Mouse (Mus musculus) c-Kit-negative CD71-positive TER-119-positive erythroid progenitor cells, embryonic 14.5 days (primary cell): ENCODE data around the gene Strip2.

Experiments
- DNase-seq: peaks from one replicate; pipeline ENCODE4 v3.0.0-alpha.2; 2013; ENCODE audit warnings: low read depth, low spot score

The Strip2 gene

DNA sequence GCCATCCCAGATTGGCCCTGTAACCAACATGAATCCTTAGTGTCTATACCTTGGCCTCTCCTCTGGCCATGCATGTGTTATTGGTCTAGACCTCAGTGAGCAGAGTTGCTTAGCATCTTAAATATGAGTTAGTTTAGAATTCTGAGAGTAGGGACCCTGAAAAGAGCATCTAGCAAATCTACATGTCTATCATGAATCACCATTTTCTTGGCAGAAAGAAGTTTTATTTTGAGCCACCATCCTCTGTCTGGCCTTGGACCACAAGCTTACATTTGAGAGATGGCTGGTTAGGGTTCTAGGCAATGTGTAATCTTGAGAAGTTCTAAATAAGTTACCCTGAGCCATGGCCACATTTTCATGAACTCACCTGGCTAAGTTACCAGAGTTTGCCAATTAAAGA, 13.3 kb downstream of the Strip2 start:
- DNase-seq, result no peak

DNA sequence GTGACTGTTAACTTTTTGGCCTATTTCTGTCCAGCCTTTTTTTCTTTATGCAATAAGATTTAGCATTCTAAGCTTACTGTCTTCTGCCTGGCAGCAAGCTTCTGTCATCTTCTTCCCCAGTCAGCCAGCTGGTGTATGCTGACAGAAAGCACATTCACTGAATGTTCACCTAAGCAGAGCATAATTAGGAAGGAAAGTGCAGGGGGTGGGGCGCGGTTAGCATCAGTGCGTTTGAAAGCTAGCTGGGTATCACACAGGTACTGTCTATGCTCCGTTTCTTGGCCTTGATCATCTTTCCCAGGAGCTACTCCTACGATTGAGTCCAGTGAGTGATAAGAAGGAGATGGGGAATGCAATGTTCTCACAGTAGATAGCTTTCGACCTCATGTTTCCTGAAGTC, 13.9 kb downstream of the Strip2 start:
- DNase-seq, result no peak

DNA sequence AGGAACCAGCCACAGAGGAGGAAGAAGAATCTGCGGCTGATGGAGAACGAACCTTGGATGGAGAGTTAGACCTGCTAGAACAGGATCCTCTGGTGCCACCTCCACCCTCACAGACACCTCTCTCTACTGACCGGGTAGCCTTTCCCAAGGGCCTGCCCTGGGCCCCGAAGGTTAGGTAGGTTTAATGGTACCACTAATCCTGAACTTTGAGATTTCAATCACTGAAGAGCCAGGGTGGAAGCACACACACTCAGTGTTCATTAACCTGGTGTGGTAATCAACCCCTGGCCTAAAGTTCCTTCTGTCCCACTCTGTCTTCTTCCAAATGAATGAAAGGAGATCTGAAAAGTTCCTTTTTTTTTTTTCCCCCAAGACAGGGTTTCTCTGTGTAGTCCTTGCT, 14.4 kb downstream of the Strip2 start:
- DNase-seq, result no peak

DNA sequence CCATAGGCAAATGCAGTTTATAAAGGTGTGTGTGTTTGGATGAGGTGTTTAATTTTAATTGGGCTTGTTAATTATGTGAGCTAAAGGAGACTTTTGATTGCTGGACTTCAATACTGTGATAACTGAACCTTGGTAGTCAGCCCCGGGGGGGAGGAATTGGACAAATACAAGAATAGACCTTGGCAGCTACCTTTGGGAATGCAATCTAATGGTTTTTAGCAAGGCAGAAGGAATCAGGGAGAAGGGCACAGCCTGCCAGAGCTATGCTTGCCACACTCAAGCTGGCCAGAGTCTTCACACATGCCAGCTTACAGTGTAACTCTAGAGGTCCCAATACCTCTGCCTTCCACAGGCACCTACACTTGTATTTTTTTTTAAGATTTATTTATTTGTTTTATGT, 18.9 kb downstream of the Strip2 start:
- DNase-seq, result no peak

DNA sequence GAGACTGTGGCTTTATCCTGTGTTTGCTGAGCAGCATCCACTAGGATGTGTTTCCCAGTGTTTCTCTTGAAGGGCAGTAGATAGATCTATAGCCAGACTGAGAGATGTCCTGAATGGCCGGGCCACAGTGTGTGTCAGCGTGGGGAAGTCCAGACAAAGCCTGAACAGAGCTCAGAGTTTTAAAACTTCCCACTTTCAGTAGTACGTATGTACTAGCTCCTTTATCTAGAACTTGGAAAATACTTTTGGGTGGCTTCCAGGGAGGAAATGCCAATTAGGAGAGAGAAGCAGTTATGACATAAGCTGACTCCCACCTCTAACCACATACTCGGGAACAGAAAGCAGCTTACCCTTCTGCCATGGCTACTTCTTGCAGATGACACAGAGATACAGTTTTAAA, 23.6 kb downstream of the Strip2 start:
- no peak for DNase-seq

DNA sequence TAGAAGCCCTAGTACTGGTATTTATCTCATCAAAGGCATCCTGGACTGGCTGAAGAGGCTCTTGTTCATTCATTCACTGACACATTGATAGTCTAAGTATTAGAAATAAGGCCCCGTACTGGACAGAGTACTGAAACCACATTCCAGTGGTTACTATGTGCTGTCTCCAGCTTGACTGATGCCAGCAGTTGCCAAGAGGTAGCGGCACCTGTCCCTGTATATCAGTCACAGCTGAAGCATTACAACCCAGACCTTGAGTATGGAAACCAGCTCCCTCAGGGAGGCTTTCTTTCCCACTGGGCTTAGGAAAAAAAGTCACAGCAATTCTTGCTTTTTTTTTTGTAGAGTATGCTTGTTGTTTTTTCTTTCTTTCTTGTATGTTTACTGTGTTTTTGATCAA, 24.2 kb downstream of the Strip2 start:
- no peak for DNase-seq

DNA sequence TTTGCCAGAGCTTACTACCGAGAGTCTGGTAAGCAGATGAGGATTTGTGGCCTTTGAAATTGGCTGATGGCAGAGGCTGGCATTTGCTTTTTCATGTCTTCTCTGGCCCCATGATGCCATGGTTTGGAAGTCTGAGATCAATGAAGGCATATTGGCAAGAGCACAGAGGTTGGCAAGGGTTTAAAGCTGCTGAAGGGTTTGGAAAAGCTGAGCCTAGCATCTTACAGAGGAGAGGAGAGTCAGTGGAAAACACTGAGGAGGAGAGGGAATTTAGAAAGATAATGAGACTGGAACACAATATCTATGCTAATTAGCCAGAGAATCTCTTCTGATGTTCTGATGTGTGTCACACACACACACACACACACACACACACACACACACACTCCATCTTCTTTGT, 27.7 kb downstream of the Strip2 start:
- DNase-seq, result no peak

DNA sequence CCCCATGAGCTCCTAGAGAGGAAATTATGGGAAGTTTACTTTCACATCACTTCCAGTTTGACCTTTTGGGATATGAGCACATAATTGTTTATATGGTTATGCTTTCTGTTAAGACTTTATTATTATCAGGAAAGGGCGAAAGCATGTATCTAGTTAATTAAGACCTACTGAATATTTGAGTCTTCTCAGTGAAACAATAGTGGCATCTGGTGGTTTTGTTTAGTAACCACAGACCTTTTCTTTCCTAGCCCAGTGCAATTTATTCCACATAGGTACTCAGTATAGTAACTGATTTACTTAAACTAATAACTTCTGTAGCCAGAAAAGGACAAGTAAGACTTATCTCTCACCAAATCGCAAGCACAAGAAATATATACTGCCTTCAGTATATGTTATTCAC, 29.8 kb downstream of the Strip2 start:
- no peak for DNase-seq

DNA sequence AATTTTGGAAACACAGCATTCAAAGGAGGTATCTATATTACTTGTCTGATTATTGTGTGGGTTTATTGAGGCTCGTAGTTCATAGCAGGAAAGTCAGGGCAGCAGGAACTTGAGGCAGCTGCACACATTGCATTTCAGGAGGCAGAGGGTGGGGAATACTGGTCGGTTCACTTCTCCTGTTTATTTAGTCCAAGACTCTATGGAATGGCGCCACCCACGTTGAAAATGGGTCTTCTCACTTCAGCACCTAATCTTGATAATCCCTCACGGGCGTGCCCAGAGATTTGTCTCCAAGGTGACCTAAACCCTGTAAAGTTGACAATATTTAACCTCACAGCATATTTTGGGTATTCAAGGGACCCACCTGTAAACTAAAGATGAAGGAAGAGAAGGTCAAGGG, 31.0 kb downstream of the Strip2 start:
- no peak for DNase-seq

DNA sequence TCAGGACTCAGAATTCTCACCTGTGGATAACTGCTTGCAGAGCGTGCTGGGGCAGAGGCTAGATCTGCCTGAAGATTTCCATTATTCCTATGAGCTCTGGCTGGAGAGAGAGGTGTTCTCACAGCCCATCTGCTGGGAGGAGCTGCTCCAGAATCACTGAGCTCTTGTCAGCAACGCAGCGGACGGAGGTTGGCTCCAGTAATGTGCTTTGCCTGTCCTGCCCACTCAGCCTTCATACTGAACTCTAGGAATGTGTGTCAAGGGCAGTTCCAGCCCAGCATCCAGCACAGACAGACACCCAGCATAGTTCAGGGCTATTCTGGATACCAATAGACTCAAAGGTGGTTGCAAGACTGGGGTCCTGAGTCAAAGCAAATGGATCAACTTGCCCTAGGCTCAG, 39.9 kb downstream of the Strip2 start:
- DNase-seq, result no peak

DNA sequence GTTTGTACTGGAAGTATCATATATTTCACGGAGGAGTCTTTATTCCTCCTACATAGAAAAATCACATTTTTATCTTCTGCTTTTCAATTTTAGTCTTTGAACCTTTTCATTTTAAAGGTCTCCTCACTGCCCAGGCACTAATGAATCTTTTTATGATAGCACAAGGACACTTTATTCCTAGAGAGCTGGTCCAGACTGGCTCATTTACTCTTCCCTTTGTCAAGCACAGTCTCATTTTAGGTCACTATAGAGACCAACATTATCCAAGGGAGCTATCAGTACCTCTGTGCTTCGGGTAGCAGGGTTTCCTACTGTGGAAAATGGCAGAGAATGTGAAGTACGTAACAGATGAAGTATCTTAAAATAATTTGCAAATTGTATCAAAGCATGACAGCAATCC, 41.9 kb downstream of the Strip2 start:
- no peak for DNase-seq

DNA sequence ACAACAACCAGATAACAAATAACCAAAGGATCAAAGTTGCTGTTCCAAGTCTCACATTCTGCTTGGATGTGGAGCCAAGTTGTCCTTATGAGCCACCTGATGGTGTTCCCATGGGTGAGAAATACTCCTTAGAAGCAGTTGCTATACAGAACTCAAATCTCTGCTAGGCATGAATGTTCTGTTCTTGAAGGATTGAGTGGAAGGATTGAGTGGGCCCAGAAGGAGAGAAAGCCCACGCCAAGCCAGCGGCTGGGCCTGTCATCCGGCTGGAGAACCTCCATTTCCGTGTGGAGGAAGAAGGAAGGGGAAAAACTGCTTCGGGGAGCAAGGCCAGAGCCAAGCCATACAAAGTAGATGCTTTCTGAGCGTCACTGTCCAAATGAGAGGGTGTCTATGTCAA, 44.3 kb downstream of the Strip2 start:
- DNase-seq, result no peak

DNA sequence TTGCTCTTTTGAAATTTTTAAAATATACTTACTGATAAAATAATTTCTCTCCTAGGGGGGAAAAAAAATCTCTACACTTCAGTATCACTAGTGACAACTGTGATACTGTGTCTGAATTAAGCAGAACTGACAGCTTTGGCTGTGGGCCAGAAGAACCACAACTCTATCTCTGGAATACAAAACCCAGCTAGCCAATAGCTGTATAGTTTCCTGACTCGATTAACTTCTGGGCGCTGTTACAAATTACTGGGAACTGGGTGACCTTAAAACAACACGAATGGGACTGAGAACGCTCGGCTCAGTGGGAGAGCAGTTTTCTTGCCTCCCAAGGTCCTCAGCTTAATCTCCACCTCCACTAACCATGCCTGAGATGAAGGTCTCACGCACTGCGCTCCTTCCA, 51.1 kb downstream of the Strip2 start:
- no peak for DNase-seq

DNA sequence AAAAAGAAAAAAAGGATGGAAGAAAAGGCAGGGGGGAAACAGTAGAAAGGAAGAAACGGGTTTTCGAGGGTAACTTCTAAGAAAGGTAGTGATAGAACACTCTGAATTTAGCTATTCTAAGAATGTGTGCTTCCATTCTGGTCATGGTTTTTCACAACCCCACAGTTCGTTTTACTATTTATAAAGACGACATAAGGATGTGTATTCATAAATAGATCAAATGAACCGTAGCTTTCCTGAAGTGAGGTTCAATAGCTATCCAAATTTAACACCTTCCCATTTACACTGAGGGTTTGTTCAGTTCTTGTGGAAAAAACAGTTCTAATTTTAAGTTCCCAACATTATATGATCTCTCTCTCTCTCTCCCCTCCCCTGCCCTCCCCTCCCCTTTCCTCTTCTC, 56.5 kb downstream of the Strip2 start:
- no peak for DNase-seq

DNA sequence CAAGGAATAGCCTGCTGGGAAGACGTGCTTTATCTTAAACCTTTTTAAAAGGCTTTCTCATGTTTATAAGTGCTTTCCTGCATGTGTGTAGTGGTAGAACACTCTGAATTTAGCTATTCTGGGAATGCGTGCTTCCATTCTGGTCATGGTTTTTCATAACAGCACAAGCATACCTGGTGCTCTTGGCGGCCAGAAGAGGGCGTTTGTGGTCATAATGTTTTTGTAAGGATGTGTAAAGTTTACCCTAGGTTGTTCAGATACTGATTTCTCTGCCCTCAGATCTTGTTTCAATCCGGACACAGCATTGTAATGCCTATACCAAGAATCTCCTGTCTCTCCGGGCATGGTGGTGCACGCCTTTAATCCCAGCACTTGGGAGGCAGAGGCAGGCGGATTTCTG, 58.0 kb downstream of the Strip2 start:
- DNase-seq, result no peak

DNA sequence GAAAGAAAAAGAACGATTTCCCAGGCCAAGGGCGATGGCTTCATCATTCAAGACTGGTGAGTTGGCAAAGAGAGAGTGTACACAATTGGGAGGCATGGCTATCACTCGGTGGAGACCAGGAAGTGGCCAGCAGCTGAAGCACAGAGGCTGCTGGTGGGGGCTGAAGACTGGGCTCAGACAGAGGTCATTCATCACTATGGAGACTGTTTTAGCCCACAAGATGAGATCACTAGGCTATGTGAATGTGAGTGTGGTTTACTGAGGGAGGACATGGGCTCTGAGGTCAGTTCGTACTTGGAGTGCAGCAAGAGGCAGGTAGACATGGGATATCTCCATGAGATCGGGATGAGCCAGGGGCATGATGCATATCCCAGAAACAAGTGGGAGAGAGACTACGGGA, 63.6 kb downstream of the Strip2 start:
- no peak for DNase-seq

DNA sequence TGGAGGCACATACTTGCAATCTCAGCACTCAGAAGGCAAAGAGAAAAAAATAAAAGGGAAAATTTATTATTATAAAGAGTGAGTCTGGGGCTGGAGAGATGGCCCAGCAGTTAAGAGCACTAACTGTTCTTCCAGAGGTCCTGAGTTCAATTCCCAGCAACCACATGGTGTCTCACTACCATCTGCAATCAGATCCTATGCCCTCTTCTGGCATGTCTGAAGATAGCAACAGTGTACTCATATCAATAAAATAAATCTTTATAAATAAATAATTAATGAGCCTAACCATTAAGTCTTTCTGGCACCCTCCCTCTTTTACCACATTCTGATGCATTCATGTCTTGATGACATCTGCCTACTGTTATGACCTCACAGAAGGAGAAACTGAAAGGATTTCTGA, 65.0 kb downstream of the Strip2 start:
- DNase-seq, result no peak

DNA sequence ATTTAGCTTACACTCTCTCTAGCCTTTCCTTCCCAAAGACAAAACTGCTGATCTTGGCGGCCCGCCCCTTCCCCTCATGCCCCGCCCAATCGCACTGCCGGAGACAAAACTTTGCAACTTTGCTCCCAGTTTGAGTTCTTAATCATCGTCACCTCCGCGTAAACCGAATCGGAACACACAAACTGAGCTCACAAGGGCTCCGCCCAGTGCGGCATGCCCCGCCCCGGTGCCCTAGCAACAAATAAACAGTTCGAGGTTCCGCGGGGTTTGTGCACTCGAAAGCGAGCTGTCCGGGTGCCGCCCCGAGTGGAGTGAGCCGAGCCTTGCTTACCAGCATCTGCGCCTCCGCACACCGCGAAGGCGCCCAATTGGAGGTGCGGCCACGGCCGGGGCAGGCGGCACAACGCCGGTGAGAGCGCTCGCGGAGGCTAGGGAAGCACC, 68.3 kb downstream of the Strip2 start:
- DNase-seq, result peak; percentile 77

DNA sequence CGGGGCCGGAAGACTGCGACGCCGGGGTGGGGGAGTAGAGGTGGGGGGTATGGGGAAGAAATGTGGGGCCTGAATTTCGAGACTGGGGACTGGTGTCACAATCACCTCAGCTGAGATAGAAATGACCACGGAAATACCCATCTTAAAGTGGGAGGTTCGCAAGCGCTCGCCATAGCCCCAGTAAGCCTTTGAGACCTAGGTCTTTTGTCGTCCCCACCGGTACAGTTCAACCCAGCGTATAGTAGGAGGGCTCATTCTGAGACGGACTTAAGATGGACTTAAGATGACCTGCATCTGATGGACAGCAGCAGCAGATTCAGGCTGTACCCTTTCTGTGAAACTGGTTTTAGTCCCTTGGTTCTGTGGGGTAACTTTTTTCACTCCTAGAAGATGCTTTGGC, 68.7 kb downstream of the Strip2 start:
- DNase-seq, result no peak

DNA sequence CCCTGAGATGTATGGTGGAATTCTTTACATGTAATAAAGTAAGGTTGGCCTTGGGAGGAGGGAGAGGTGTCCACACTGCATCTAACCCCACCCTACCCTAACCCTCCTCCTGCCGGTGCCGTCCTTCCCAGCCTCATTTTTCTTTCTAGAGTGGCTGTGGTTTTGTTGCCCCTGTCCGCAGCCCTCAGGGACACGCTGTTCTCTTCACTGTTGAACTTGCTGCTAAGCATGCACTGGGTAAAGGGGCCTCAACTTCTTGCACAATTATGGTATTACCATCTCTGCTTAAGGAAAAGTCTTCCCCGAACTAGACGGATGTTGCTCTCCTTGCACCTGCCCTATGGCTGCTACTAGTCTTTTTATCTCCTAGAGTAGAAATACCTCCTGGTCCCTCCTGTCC, 69.2 kb downstream of the Strip2 start:
- DNase-seq, result no peak

DNA sequence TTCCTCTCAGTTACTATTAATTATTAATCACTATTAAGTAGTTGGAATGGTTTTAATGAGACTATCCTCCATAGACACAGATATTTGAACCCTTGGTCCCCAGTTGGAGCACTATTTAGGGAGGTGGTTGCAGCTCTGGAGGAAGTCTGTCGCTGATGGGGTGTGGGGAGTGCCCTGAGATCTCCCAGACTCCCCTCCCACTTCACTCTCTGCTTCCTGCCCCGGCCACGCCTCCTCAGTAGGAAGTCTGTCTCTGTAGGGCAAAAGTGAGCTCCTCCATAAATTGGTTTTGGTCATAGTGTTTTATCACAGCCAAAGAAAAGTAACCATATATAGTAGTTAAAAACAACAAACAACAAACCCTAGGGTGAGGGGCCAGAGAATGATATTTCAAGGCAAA, 70.4 kb downstream of the Strip2 start:
- DNase-seq, result no peak

DNA sequence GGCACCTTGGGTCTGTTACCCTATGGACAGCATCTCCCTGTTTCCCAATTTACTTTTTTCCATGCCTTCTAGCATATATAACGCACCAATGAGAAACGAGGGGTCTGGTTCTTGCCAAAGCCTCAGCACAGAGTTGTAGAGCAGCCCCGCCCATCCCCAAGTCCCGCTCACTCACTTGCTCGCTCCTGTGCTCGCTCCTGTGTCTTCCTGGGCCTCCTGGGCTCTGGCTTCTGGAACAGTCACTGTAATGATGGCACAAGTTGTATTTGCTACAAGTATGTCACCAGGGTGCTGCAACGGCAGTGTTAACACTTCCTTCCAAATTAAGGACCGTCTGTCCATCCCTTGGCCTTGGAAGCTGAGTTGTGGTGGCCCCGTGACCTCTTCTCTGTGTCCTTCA, 81.3 kb downstream of the Strip2 start:
- DNase-seq, result no peak

DNA sequence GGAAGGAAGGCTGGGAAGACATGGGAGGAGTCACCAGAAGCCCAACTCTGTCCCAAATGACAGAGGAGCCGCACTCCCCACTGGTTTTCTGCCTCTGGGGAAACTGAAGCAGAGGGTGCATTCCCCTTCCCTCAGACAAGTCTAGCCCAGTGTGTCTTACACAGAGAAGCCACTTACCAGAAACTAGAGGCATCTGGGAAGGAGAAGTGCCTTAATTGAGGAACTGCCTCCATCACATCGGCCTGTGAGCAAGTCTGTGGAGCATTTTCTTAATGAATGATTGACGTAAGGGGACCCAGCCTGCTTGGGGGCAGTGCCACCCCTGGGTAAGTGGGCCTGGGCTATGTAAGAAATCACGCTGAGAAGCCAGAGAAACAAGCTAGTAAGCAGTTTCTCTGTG, 82.0 kb downstream of the Strip2 start:
- no peak for DNase-seq

DNA sequence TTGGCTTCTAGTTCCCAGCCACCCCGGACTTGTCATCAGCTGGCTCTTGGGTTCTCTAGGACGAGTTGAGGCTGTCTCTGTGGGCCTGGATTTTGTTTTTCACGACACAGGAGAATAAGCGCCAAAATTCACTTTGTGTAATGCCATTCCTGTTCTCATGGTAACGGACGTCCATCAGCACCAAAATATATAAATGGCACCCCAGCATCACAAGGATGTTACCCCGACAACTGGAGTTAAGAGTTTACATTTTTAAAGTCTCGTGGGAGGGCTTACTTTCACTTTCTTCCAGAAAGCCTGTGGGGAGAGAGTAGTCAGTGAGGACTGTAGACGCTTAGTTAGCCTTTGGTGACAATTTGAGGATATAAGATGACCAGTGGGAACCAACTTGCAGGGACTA, 85.8 kb downstream of the Strip2 start:
- no peak for DNase-seq

DNA sequence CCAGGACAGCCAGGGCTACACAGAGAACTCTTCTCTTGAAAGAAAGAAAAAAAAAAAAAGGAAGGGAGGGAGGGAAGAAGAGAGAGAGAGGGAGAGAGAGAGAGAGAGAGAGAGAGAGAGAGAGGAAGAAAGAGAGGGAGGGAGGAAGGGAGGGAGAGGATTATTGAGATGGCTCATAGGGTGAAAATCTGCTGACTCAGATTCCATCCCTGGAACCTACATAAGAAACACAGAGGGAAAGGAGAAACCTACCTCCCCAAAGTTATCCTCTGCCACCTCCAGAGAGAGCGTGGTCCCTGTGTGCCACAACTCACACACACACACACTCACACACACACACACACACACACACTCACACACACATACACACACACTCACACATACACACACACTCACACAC, 89.0 kb downstream of the Strip2 start:
- DNase-seq, result no peak
